Mouse (Mus musculus) liver, embryonic 14.5 days (tissue): Measurements from ENCODE around the gene Rsc1a1.

Experiments used
- CTCF ChIP-seq: IDR thresholded peaks from 2 replicates; pipeline ENCODE4 v1.5.1; 2016; ENCODE audit warnings: antibody characterized with exemption, low read depth, control low read depth
- EP300 ChIP-seq: IDR thresholded peaks from 2 replicates; pipeline ENCODE4 v1.6.1; 2016; ENCODE audit warnings: antibody characterized with exemption, low read depth

DNA sequence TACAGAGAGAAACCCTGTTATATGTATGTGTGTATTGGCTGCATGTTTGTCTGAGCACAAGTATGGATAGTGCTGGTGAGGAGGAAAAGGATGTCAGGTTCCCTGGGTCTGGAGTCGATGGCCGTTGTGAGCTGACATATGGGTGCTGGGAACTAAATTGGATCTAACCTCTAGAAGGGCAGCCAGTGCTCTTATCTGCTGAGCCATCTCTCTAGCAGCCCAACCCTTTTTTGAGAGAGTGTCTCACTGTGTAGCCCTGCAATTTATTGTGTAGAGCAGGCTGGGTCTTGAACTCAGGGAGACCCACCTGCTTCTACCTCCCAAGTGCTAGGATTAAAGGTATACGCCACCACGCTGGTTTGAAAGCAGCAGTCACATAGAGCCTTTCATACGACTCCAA is 39.9 kb upstream of the Rsc1a1 start:
- TF ChIP-seq CTCF = no peak
- TF ChIP-seq EP300 = no peak
